Mouse (Mus musculus) intestine, postnatal 0 days (tissue): ENCODE measurements around the gene Gm7694. TPM values are rescaled to one million over a fixed set of nuclear protein-coding genes. Genes with fewer than 3 reads are reported as not detected.

ENCODE experiments used
- ATAC-seq: fragments of 200-750 bp; cut with Nextera tagmentation; 2 replicates; pipeline ENCODE4 v1.8.0; 2017; ENCODE audit warnings: mild to moderate bottlenecking, moderate TSS enrichment, moderate library complexity
- H3K27ac ChIP-seq: fragments of 300-500 bp; sonication (generic); 2 replicates; pipeline ENCODE4 v1.5.1; 2014; ENCODE audit warnings: mild to moderate bottlenecking, low read depth, low read length, moderate library complexity
- H3K27me3 ChIP-seq: fragments of 300-500 bp; sonication (generic); replicated peaks from 2 replicates; pipeline ENCODE4 v1.6.1; 2014; ENCODE audit warnings: low read length, mixed read lengths; ENCODE audit not compliant: control insufficient read depth, insufficient read depth
- H3K36me3 ChIP-seq: fragments of 300-500 bp; sonication (generic); 2 replicates; pipeline ENCODE4 v1.6.1; 2014; ENCODE audit warnings: mild to moderate bottlenecking, moderate library complexity; ENCODE audit not compliant: control insufficient read depth, insufficient read depth
- H3K4me1 ChIP-seq: fragments of 300-500 bp; sonication (generic); replicated peaks from 2 replicates; pipeline ENCODE4 v1.6.1; 2014; ENCODE audit warnings: antibody characterized with exemption, low read length, mixed read lengths; ENCODE audit not compliant: control insufficient read depth, insufficient read depth
- H3K4me2 ChIP-seq: fragments of 300-500 bp; sonication (generic); replicated peaks from 2 replicates; pipeline ENCODE4 v1.6.1; 2014; ENCODE audit warnings: low read depth, mild to moderate bottlenecking, moderate library complexity
- H3K4me3 ChIP-seq: fragments of 300-500 bp; sonication (generic); 2 replicates; pipeline ENCODE4 v1.5.1; 2014; ENCODE audit warnings: low read depth, low read length
- H3K9ac ChIP-seq: fragments of 300-500 bp; sonication (generic); 2 replicates; pipeline ENCODE4 v1.6.1; 2014; ENCODE audit warnings: mild to moderate bottlenecking, low read depth, low read length
- H3K9me3 ChIP-seq: fragments of 300-500 bp; sonication (generic); 2 replicates; pipeline ENCODE4 v1.6.1; 2016; ENCODE audit warnings: mixed run types; ENCODE audit not compliant: control insufficient read depth
- CTCF ChIP-seq: sonication (generic); IDR thresholded peaks from 2 replicates; pipeline ENCODE4 v1.5.1; 2016; ENCODE audit warnings: low read depth, mild to moderate bottlenecking, control low read depth, antibody characterized with exemption, moderate library complexity
- WGBS: fragments of 180-500 bp; shearing (Covaris S2); extraction: QIAGEN DNeasy Blood & Tissue Kit; methylation state at CpG from one replicate; pipeline ENCODE4 v1.1.7; 2014; 5-methylcytosine and 5-hydroxymethylcytosine counted together
- polyA plus RNA-seq: library from polyadenylated mRNA; unstranded; fragments of >200 nt; fragmentation: Nextera tagmentation; extraction: Ambion mirVana; gene quantifications from 2 replicates; pipeline ENCODE4 v1.2.1, GENCODE M21; 2015

Gene Gm7694
- polyA plus RNA-seq, 1 experiment from 2014 or later = 0.95 TPM

- H3K9me3 ChIP-seq = no peaks in the 10 kb centered on the region
- H3K27me3 ChIP-seq = no peaks in the 10 kb centered on the region
- no peaks in the 10 kb centered on the region for H3K4me1 ChIP-seq
- no peak within 1 kb of the TSS for H3K4me3 ChIP-seq
- no peaks in the 10 kb centered on the region for H3K36me3 ChIP-seq
- H3K9ac ChIP-seq = no peak within 1 kb of the TSS
- ATAC-seq = no peak
- no peak within 1 kb of the TSS for H3K27ac ChIP-seq
- TF ChIP-seq CTCF = no peak
- 75% methylated on average over 4 of the region's 4 CpGs for WGBS
- no peak within 1 kb of the TSS for H3K4me2 ChIP-seq
Observed at GRCm38 (mm10) chr1:170308503-170308902, 2.4 kb upstream of the Gm7694 start, which contains the start of gene Spata46. Gene Spata46, plus strand, starts transcription at chr1:170308803.

GRCm38 (mm10) chr1:170305002-170305401 is 1.1 kb downstream of the Gm7694 start:
- Histone ChIP-seq H3K9ac (no peak overlapping the region), H3K4me2 (no peak overlapping the region), H3K4me1 (no peaks in the 10 kb centered on the region), H3K9me3 (no peaks in the 10 kb centered on the region), H3K27ac (no peak overlapping the region), H3K36me3 (no peaks in the 10 kb centered on the region), H3K4me3 (no peak overlapping the region), H3K27me3 (no peaks in the 10 kb centered on the region)
- 89% methylated on average over 10 of the region's 10 CpGs for WGBS
- no peak for TF ChIP-seq CTCF
- ATAC-seq = no peak

- ATAC-seq = no peak
- no peak overlapping the region for H3K4me2 ChIP-seq
- no peak overlapping the region for H3K27ac ChIP-seq
- H3K27me3 ChIP-seq = no peaks in the 10 kb centered on the region
- H3K9ac ChIP-seq = no peak overlapping the region
- no peaks in the 10 kb centered on the region for H3K4me1 ChIP-seq
- no peak for TF ChIP-seq CTCF
- no peaks in the 10 kb centered on the region for H3K36me3 ChIP-seq
- no peak overlapping the region for H3K4me3 ChIP-seq
- no peaks in the 10 kb centered on the region for H3K9me3 ChIP-seq
- WGBS = 85% methylated on average over 6 of the region's 6 CpGs
Observed at GRCm38 (mm10) chr1:170303103-170303502, 3.0 kb downstream of the Gm7694 start.

- H3K27me3 ChIP-seq = no peaks in the 10 kb centered on the region
- no peak for ATAC-seq
- 82% methylated on average over 6 of the region's 6 CpGs for WGBS
- no peaks in the 10 kb centered on the region for H3K4me1 ChIP-seq
- H3K9me3 ChIP-seq = no peaks in the 10 kb centered on the region
- no peaks in the 10 kb centered on the region for H3K36me3 ChIP-seq
- H3K4me2 ChIP-seq = no peak overlapping the region
- no peak for TF ChIP-seq CTCF
- H3K9ac ChIP-seq = no peak overlapping the region
- H3K27ac ChIP-seq = no peak overlapping the region
- H3K4me3 ChIP-seq = no peak overlapping the region
Observed at GRCm38 (mm10) chr1:170302456-170302855, 3.7 kb downstream of the Gm7694 start.

GRCm38 (mm10) chr1:170301686-170302085 is 4.4 kb downstream of the Gm7694 start:
- 92% methylated on average over 9 of the region's 9 CpGs for WGBS
- ATAC-seq = no peak

GRCm38 (mm10) chr1:170299496-170299895 is 6.6 kb downstream of the Gm7694 start:
- Histone ChIP-seq H3K4me2 (no peak overlapping the region), H3K27ac (no peak overlapping the region), H3K4me3 (no peak overlapping the region), H3K9ac (no peak overlapping the region), H3K4me1 (no peaks in the 10 kb centered on the region), H3K36me3 (no peaks in the 10 kb centered on the region), H3K9me3 (no peaks in the 10 kb centered on the region), H3K27me3 (no peaks in the 10 kb centered on the region)
- no peak for TF ChIP-seq CTCF
- WGBS = 80% methylated on average over 4 of the region's 4 CpGs
- ATAC-seq = no peak

More at GRCm38 (mm10) chr1:170301686-170302085, 4.4 kb downstream of the Gm7694 start:
- Histone ChIP-seq H3K27ac (no peak overlapping the region), H3K4me3 (no peak overlapping the region), H3K4me2 (no peak overlapping the region), H3K27me3 (no peaks in the 10 kb centered on the region), H3K9me3 (no peaks in the 10 kb centered on the region), H3K9ac (no peak overlapping the region), H3K36me3 (no peaks in the 10 kb centered on the region), H3K4me1 (no peaks in the 10 kb centered on the region)
- no peak for TF ChIP-seq CTCF
